Mouse (Mus musculus) midbrain, embryonic 14.5 days (tissue): ENCODE data around the gene Tex9. TPM values are rescaled to one million over a fixed set of nuclear protein-coding genes. Genes with fewer than 3 reads are reported as not detected.

ENCODE experiments used
- ATAC-seq: fragments of 200-750 bp; cut with Nextera tagmentation; 2 replicates; pipeline ENCODE4 v1.8.0; 2017; ENCODE audit warnings: moderate number of reproducible peaks, moderate library complexity; ENCODE audit not compliant: low FRiP score, low TSS enrichment
- DNase-seq: peaks from one replicate; pipeline ENCODE4 v3.0.0-alpha.2; 2015
- H3K27ac ChIP-seq: fragments of 300-500 bp; sonication (generic); replicated peaks from 2 replicates; pipeline ENCODE4 v1.5.1; 2014; ENCODE audit warnings: mild to moderate bottlenecking, low read depth, low read length, moderate library complexity
- H3K27me3 ChIP-seq: fragments of 300-500 bp; sonication (generic); 2 replicates; pipeline ENCODE4 v1.6.1; 2014; ENCODE audit warnings: low read length, control low read depth, mixed read lengths; ENCODE audit not compliant: control insufficient read depth, insufficient read depth
- H3K36me3 ChIP-seq: fragments of 300-500 bp; sonication (generic); 2 replicates; pipeline ENCODE4 v1.6.1; 2014; ENCODE audit warnings: low read length, control low read depth; ENCODE audit not compliant: control insufficient read depth, insufficient read depth
- H3K4me1 ChIP-seq: fragments of 300-500 bp; sonication (generic); 2 replicates; pipeline ENCODE4 v1.6.1; 2014; ENCODE audit warnings: mild to moderate bottlenecking, antibody characterized with exemption, low read length, control low read depth; ENCODE audit not compliant: control insufficient read depth, insufficient read depth
- H3K4me2 ChIP-seq: fragments of 300-500 bp; sonication (generic); 2 replicates; pipeline ENCODE4 v1.6.1; 2014; ENCODE audit warnings: mild to moderate bottlenecking, low read length, moderate library complexity
- H3K4me3 ChIP-seq: fragments of 300-500 bp; sonication (generic); replicated peaks from 2 replicates; pipeline ENCODE4 v1.5.1; 2014; ENCODE audit warnings: low read depth, low read length
- H3K9ac ChIP-seq: fragments of 300-500 bp; sonication (generic); replicated peaks from 2 replicates; pipeline ENCODE4 v1.6.1; 2014; ENCODE audit warnings: mild to moderate bottlenecking, low read length, moderate library complexity
- H3K9me3 ChIP-seq: fragments of 300-500 bp; sonication (generic); 2 replicates; pipeline ENCODE4 v1.6.1; 2016; ENCODE audit warnings: low read length, control low read depth, mixed read lengths; ENCODE audit not compliant: control insufficient read depth
- WGBS: fragments of 180-500 bp; shearing (Covaris S2); extraction: QIAGEN DNeasy Blood & Tissue Kit; methylation state at CpG from one replicate; pipeline ENCODE4 v1.1.7; 2014; 5-methylcytosine and 5-hydroxymethylcytosine counted together
- polyA plus RNA-seq: library from polyadenylated mRNA; unstranded; fragments of >200 nt; fragmentation: Nextera tagmentation; extraction: Ambion mirVana; gene quantifications from 2 replicates; pipeline ENCODE4 v1.2.1, GENCODE M21; 2014

The Tex9 gene
- polyA plus RNA-seq, 1 experiment from 2014 or later: 39.7 TPM

DNA sequence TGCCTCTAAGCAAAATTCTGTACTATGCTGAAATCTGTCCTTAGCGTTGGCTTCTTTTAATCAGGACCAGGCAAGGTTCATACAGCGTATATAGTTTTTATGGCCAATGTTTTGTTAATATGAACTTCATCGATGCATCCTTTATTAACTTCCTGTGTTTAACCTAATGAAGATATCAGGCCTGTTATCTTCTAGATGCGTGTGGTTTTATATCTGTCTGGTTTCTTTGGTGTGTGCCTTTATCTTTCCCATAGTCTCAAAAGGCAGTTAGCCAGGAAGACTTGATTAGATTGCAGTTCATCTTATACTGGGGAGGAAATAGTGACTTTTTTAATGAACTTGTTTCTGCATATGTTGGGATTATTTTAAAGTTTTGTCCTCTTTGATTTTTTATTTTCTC lies 51.7 kb downstream of the Tex9 start:
- H3K36me3 ChIP-seq: no peaks in the 10 kb centered on the region

DNA sequence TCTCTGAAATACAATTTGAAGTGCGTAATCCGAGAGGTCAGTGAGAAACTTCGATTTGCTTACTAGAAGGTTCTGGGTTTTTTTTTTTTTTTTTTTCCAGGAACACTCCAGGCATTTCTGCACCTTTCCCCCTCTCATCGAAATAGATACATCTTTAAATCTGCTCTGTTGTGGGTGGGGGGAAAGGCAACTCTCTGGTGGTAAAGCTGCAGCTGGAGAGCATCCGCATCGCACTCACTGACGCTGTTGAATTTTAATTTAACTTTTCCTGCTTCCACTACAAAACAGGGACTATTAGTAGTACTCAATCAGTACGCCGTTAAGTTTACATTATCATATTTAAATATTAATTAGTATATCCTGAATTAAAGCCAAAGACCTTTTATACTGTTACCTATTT lies 53.3 kb downstream of the Tex9 start:
- H3K27me3 ChIP-seq: no peaks in the 10 kb centered on the region
- WGBS: under 1% methylated on average over 9 of the region's 9 CpGs

More for the DNA sequence above, 51.7 kb downstream of the Tex9 start:
- H3K9ac ChIP-seq: no peak overlapping the region
- H3K4me2 ChIP-seq: no peak overlapping the region
- H3K27ac ChIP-seq: no peak overlapping the region
- 98% methylated on average over 4 of the region's 4 CpGs for WGBS
- ATAC-seq (no peak), DNase-seq (no peak)
- H3K4me1 ChIP-seq: peaks cover 4% of the 10 kb centered on the region; the same call in 1 of the 2 replicates
- H3K4me3 ChIP-seq: no peak overlapping the region
- no peaks in the 10 kb centered on the region for H3K27me3 ChIP-seq
- no peaks in the 10 kb centered on the region for H3K9me3 ChIP-seq

GRCm38 (mm10) chr9:72437822-72438701 lies 54.0 kb downstream of the Tex9 start, which contains the start of gene Mns1:
TSS of gene Mns1 (plus strand) at chr9:72438011.
- Histone ChIP-seq H3K4me3 (peak within 1 kb of the TSS; percentile 57), H3K9me3 (no peaks in the 10 kb centered on the region), H3K27ac (no peak within 1 kb of the TSS), H3K36me3 (no peaks in the 10 kb centered on the region), H3K27me3 (no peaks in the 10 kb centered on the region), H3K4me2 (peak within 1 kb of the TSS; percentile 70), H3K4me1 (peaks cover 4% of the 10 kb centered on the region; the same call in 1 of the 2 replicates), H3K9ac (peak within 1 kb of the TSS; percentile 45)
- 2% methylated on average over 43 of the region's 43 CpGs for WGBS
- peak; percentile 96 for DNase-seq
- peak; percentile 98 for ATAC-seq

More for the DNA sequence above, 53.3 kb downstream of the Tex9 start:
- H3K4me2 ChIP-seq: peak overlapping the region; percentile 70
- ATAC-seq (no peak), DNase-seq (no peak)
- H3K36me3 ChIP-seq: no peaks in the 10 kb centered on the region
- peaks cover 4% of the 10 kb centered on the region; the same call in 1 of the 2 replicates for H3K4me1 ChIP-seq
- peak overlapping the region; percentile 45 for H3K9ac ChIP-seq
- H3K27ac ChIP-seq: no peak overlapping the region
- H3K4me3 ChIP-seq: peak overlapping the region; percentile 57
- no peaks in the 10 kb centered on the region for H3K9me3 ChIP-seq

GRCm38 (mm10) chr9:72434876-72435275 lies 57.1 kb downstream of the Tex9 start:
- Histone ChIP-seq H3K36me3 (no peaks in the 10 kb centered on the region), H3K27me3 (no peaks in the 10 kb centered on the region), H3K4me3 (no peak overlapping the region), H3K27ac (no peak overlapping the region), H3K9me3 (no peaks in the 10 kb centered on the region), H3K4me2 (no peak overlapping the region), H3K9ac (no peak overlapping the region), H3K4me1 (peaks cover 4% of the 10 kb centered on the region; the same call in 1 of the 2 replicates)
- DNase-seq (no peak), ATAC-seq (no peak)
- 59% methylated on average over 9 of the region's 9 CpGs for WGBS

DNA sequence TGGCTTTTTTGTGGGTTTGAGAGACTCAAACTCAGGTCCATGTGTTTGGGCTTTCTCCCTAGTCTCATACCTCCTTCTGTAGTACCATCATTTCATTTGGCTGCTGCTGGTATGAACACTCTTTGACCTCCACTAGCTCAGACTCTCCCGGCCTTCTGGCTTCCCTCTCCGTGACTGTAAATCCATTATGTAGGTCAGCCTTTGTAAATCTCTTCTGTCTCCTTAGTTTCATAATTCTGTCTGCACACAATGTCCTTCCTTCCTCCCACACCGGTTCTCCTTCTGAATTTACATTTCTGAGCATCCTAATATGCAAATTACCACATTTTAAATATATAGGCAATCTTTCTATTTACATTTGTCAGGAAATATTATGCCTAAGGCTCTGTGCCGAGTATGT lies 64.2 kb downstream of the Tex9 start:
- DNase-seq (no peak), ATAC-seq (no peak)
- no peaks in the 10 kb centered on the region for H3K27me3 ChIP-seq
- no peak overlapping the region for H3K9ac ChIP-seq
- H3K9me3 ChIP-seq: no peaks in the 10 kb centered on the region
- 0 out of 2 replicates have a peak, but pooled peaks cover 2% of the 10 kb centered on the region for H3K4me1 ChIP-seq
- H3K27ac ChIP-seq: no peak overlapping the region
- H3K4me3 ChIP-seq: no peak overlapping the region
- WGBS: 72% methylated on average over 4 of the region's 4 CpGs
- no peak overlapping the region for H3K4me2 ChIP-seq
- no peaks in the 10 kb centered on the region for H3K36me3 ChIP-seq

DNA sequence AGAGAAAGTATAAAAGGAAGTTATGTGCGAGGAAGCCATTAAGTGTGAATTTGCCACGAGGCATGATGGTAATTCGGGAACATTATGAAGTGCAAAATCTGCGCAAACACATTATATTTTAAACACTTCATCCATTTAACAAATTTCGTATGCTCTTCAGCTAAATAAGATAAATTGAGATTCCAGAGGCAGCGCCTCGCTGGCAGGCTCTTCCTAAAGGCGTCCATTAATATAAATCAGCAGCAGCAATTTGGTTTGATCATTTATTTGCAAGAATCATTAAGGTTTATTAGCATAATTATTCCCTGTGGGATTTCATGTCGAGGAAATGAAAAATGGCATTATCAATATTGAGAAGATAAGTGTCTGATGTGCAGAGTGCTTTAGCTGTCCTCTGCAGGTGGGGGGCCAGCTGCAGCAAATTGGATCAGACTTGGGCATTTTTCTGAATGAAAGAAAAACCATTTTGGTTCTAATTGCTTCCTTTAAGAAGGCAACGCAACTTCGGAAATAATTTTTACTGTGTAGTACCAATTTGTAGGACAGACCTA lies 66.6 kb downstream of the Tex9 start:
- Histone ChIP-seq H3K27me3 (no peaks in the 10 kb centered on the region), H3K27ac (no peak overlapping the region), H3K4me1 (peaks cover 16% of the 10 kb centered on the region), H3K9me3 (no peaks in the 10 kb centered on the region), H3K4me3 (no peak overlapping the region), H3K36me3 (no peaks in the 10 kb centered on the region), H3K4me2 (no peak overlapping the region), H3K9ac (no peak overlapping the region)
- ATAC-seq (no peak), DNase-seq (peak; percentile 39)
- 62% methylated on average over 11 of the region's 11 CpGs for WGBS

DNA sequence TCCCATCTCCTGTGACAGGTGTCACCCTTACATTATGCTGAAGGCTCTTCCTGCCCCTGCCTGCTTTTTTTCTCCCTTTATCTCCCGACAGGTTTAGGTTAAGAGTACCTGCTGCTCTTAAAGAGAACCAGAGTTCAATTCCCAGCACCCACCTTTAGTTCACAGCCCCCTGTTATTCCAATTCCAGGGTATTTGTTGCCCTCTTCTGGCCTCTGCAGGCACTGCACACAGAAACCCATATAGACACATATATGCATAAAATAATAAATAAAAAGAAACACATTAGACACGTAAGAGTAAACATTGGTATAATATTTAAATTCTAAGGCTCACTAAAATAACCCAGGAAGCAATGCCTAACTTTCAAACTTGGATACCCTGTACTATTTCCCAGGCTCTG lies 69.3 kb downstream of the Tex9 start:
- Histone ChIP-seq H3K36me3 (no peaks in the 10 kb centered on the region), H3K27ac (peak overlapping the region; percentile 60), H3K4me2 (no peak overlapping the region), H3K4me1 (peaks cover 16% of the 10 kb centered on the region), H3K4me3 (no peak overlapping the region), H3K9ac (no peak overlapping the region), H3K27me3 (no peaks in the 10 kb centered on the region), H3K9me3 (no peaks in the 10 kb centered on the region)
- 92% methylated on average over 2 of the region's 2 CpGs for WGBS
- DNase-seq: no peak
- ATAC-seq: no peak

DNA sequence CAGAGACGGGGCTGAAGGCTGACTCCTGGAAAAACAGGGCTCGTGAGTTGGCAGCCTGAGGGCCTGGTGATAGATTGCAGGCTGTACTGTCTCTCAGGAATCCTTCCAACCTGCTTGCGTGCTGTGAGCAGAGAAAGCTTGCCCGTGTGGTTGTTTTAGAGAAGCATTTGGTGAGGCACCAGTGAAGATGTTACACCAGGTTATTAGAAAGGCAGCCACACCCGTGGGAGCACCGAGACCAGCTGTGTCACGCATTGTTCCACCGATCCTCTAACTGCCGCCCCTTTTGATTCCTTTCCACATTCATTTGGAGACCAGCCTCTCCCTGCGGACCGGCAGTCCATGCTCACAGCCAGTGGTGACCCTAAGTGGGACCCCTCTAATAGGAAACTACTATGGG lies 69.7 kb downstream of the Tex9 start:
- H3K9me3 ChIP-seq: no peaks in the 10 kb centered on the region
- ATAC-seq: no peak
- WGBS: 48% methylated on average over 11 of the region's 11 CpGs
- no peaks in the 10 kb centered on the region for H3K36me3 ChIP-seq
- H3K27ac ChIP-seq: peak overlapping the region; percentile 60
- peaks cover 16% of the 10 kb centered on the region for H3K4me1 ChIP-seq
- no peak overlapping the region for H3K4me3 ChIP-seq
- H3K4me2 ChIP-seq: no peak overlapping the region
- H3K27me3 ChIP-seq: no peaks in the 10 kb centered on the region
- peak; percentile 35 for DNase-seq
- no peak overlapping the region for H3K9ac ChIP-seq
